Mouse (Mus musculus) midbrain, embryonic 10.5 days (tissue): ENCODE measurements around the gene Cd163l1. TPM values are rescaled to one million over a fixed set of nuclear protein-coding genes. Genes with fewer than 3 reads are reported as not detected.

Experiments
- DNase-seq: peaks from one replicate; pipeline ENCODE4 v3.0.0-alpha.2; 2017; ENCODE audit warnings: low spot score
- H3K27ac ChIP-seq: fragments of 300-500 bp; sonication (generic); replicated peaks from 2 replicates; pipeline ENCODE4 v1.5.1; 2016; ENCODE audit warnings: mild to moderate bottlenecking
- H3K27me3 ChIP-seq: fragments of 300-500 bp; sonication (generic); 2 replicates; pipeline ENCODE4 v1.6.1; 2016; ENCODE audit warnings: low read depth, mild to moderate bottlenecking; ENCODE audit not compliant: poor library complexity, severe bottlenecking
- H3K36me3 ChIP-seq: fragments of 300-500 bp; sonication (generic); 2 replicates; pipeline ENCODE4 v1.6.1; 2016; ENCODE audit warnings: mild to moderate bottlenecking, moderate library complexity
- H3K4me1 ChIP-seq: fragments of 300-500 bp; sonication (generic); 2 replicates; pipeline ENCODE4 v1.6.1; 2016
- H3K4me3 ChIP-seq: fragments of 300-500 bp; sonication (generic); 2 replicates; pipeline ENCODE4 v1.5.1; 2016; ENCODE audit warnings: mild to moderate bottlenecking, moderate library complexity
- H3K9me3 ChIP-seq: fragments of 300-500 bp; sonication (generic); replicated peaks from 2 replicates; pipeline ENCODE4 v1.6.1; 2016; ENCODE audit warnings: mild to moderate bottlenecking
- WGBS: fragments of 180-500 bp; shearing (Covaris S2); methylation state at CpG from one replicate; pipeline ENCODE4 v1.1.7; 2016; 5-methylcytosine and 5-hydroxymethylcytosine counted together
- polyA plus RNA-seq: library from polyadenylated mRNA; unstranded; fragments of >200 nt; fragmentation: Nextera tagmentation; extraction: Ambion mirVana; gene quantifications from 2 replicates; pipeline ENCODE4 v1.2.1, GENCODE M21; 2016

Cd163l1 gene
- polyA plus RNA-seq, 1 experiment from 2014 or later, result not detected

DNA sequence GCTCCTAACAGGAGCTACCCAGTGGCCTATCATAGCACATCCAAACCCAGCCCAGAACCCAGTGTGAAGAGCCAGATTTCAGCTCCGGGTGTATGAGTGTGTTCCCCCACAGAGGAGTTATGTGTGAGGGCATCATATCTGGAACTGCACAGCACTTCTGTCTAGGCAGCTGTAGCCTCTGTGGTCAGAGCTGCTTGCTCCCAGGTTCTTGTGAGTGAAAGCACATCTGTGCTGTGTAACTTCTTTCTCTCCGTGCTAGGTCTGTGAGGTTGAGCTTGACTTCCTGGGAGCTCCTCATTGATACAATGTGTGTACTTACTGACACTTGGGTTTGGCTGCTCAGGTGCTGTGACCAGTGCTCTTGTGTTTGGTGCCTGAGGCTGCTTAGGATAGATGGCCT, 25.2 kb upstream of the Cd163l1 start:
- Histone ChIP-seq H3K36me3 (no peaks in the 10 kb centered on the region), H3K27me3 (no peaks in the 10 kb centered on the region), H3K4me3 (no peak overlapping the region), H3K9me3 (no peaks in the 10 kb centered on the region), H3K27ac (no peak overlapping the region), H3K4me1 (no peaks in the 10 kb centered on the region)
- DNase-seq, result no peak
- 88% methylated on average over 2 of the region's 2 CpGs for WGBS

DNA sequence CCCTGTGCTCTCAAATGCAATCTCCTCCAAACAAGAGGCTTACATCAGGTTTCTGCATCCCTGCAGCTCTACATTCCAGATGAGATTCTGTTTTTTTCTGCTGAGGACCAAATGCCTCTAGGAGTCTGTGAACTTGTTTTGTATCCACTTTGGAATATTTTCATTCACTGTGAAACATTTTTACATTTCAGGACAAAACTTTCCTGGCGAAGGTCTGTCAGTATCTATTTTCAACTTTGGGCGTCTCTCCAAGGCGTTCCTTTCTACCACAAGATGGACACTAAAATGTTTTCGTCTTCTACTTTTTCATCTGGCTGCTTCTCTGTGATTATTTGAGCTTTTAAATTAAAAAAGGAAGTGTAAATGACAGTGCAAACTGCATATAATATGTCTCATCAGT, 24.0 kb upstream of the Cd163l1 start:
- no peaks in the 10 kb centered on the region for H3K4me1 ChIP-seq
- H3K27ac ChIP-seq, result no peak overlapping the region
- DNase-seq, result no peak
- H3K36me3 ChIP-seq, result no peaks in the 10 kb centered on the region
- no peak overlapping the region for H3K4me3 ChIP-seq
- 91% methylated on average over 4 of the region's 4 CpGs for WGBS
- no peaks in the 10 kb centered on the region for H3K27me3 ChIP-seq
- H3K9me3 ChIP-seq, result no peaks in the 10 kb centered on the region

DNA sequence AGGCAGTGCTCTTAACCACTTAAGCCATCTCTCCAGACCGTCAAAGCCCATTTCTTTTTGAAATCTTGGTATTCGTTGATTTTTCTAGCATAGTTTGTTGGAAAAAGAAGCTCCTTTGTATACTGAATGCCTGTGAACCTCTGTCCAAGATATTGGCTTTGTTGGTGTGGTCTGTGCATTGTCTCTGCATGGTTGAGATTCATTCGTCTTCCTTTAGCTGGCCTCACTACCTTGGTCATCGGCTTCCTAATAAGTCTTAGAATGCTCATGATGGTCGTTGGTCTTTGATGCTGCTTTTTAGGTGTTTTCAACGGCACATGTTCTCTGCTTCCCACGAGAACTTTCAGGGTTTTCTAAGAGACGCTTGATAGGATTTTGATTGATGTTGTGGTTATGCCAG, 22.1 kb upstream of the Cd163l1 start:
- H3K4me1 ChIP-seq, result no peaks in the 10 kb centered on the region
- no peak overlapping the region for H3K27ac ChIP-seq
- no peaks in the 10 kb centered on the region for H3K36me3 ChIP-seq
- H3K9me3 ChIP-seq, result no peaks in the 10 kb centered on the region
- H3K27me3 ChIP-seq, result no peaks in the 10 kb centered on the region
- WGBS, result 90% methylated on average over 8 of the region's 8 CpGs
- H3K4me3 ChIP-seq, result no peak overlapping the region
- DNase-seq, result no peak

DNA sequence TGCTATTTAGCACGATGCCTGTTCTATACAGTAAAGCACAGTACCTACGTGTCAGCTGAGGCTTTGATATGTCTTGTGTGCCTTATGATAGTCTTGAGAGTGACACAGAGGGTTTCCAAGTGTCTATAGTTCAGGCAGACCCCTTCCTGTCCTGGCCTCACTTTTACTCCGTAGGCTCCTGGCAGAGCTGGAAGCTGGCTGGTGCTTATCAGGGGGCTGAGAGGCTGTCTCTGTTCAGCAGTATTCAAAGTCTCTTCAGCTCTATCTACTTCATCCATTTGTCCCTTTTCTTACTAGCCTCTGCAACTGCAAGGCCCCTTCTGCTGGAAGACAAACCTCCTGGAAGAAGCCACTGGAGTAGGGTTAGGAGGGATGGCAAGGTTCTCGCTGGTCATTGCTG, 17.0 kb upstream of the Cd163l1 start:
- H3K27me3 ChIP-seq, result no peaks in the 10 kb centered on the region

DNA sequence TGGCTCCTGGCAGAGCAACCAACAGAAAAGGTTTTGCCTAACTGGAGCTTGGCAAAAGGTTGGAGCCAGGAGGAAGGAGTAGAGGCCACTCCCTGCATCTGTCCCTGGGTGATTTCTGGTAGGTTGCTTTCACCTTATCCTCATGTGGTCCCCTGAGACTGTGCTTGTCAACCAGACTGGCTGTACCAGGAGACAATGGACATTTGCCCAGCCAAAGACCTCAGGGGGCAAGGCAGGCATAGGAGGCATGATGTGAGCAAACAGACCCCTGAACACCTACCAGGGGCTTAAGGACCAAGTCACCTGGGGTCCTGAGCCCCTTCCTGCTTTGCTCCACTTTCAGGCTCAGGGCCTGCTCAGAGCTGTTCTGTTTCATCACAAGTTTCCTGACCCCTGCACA, 12.2 kb upstream of the Cd163l1 start, which contains the start of gene Olfr524:
TSS of gene Olfr524 (minus strand) at position 101 of the 400 bp plus-strand sequence.
- Histone ChIP-seq H3K27me3 (no peaks in the 10 kb centered on the region), H3K4me3 (no peak within 1 kb of the TSS), H3K27ac (no peak within 1 kb of the TSS), H3K36me3 (no peaks in the 10 kb centered on the region), H3K9me3 (no peaks in the 10 kb centered on the region), H3K4me1 (no peaks in the 10 kb centered on the region)
- no peak for DNase-seq

More for the DNA sequence above, 17.0 kb upstream of the Cd163l1 start:
- WGBS, result 89% methylated on average over 4 of the region's 4 CpGs
- no peak overlapping the region for H3K4me3 ChIP-seq
- no peaks in the 10 kb centered on the region for H3K4me1 ChIP-seq
- no peak for DNase-seq
- H3K9me3 ChIP-seq, result no peaks in the 10 kb centered on the region
- no peak overlapping the region for H3K27ac ChIP-seq
- no peaks in the 10 kb centered on the region for H3K36me3 ChIP-seq

DNA sequence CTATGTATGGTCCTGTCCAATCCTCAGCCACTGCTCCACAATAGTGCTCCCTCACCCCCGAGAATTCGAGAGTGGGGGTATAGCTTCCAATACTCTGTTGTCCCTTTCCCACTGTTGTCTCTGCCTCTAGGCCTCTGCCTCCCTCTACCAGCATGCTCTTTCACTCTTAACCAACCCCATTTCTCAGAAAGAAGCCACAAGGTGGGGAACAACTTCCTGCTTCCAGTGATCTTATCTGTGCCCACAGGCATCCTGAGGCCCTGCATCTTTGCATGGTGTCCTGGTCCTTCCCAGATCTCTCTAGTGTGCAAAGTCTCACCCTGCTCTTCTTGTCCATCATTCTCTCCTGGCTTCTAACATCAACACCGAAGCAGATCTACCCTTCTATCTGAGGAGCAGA, 11.2 kb upstream of the Cd163l1 start:
- Histone ChIP-seq H3K27ac (no peak overlapping the region), H3K9me3 (no peaks in the 10 kb centered on the region), H3K36me3 (no peaks in the 10 kb centered on the region), H3K4me1 (no peaks in the 10 kb centered on the region), H3K4me3 (no peak overlapping the region), H3K27me3 (no peaks in the 10 kb centered on the region)
- DNase-seq, result no peak
- 87% methylated on average over 3 of the region's 3 CpGs for WGBS

DNA sequence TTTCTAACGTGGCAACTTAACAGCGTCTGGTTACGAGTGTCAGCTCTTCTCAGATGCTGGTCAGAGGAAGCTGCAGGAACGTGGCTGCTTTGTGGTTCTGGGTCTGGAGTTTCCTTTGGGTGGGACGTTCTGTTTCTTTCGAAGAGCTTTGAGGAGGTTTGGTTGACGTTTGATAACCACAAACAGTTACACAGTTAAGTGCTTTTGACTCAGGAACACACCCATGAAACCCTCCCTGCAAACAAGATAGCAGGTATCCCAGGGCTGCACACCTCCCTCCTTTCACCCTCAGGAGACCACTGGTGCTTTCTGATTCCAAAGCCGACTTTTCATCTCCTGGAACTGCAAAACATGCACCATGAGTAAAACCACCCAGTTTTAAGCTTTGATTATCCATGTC, 9.9 kb upstream of the Cd163l1 start:
- DNase-seq, result no peak
- Histone ChIP-seq H3K27me3 (no peaks in the 10 kb centered on the region), H3K27ac (no peak overlapping the region), H3K36me3 (no peaks in the 10 kb centered on the region), H3K4me1 (no peaks in the 10 kb centered on the region), H3K9me3 (no peaks in the 10 kb centered on the region), H3K4me3 (no peak overlapping the region)
- WGBS, result 80% methylated on average over 8 of the region's 8 CpGs

DNA sequence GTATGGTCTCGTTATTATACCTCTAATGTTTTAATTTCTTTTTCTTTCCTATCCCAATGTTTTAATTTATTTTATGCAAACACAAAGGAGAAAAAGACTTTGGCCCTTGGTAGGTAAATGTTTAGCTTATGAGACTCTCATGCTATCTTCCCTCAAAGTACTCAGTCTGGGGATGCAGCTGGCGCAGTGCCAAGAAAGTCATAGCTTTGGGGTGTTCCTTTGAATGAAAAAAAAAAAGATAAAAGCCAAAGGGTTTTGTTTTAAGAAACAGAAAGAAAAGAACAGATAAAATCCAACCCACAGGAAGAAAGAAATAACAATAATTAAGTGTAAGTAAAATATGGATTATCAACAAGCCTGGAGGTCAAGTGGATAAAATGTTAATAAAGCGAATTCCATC, 9.4 kb upstream of the Cd163l1 start:
- 84% methylated on average over 3 of the region's 3 CpGs for WGBS

DNA sequence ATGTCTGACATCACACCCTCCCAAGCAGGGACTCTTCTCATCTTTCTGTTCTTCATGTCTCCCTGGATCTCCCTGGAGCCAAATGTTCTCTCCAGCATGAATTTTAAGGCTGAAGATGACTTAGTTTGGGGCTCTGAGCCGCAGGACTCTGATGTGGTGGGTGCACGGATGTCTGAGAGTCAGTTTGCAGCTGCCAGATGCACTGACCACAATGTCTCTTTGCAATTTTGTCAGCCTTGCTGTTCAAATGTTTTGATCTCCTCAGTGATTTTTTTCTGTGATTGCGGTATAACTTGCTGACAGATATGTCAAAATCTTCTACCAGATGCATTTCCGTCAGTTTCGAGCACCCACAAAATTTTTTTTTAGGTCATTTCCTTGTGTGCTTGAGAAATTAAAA, 4.2 kb upstream of the Cd163l1 start:
- Histone ChIP-seq H3K36me3 (no peaks in the 10 kb centered on the region), H3K4me1 (no peaks in the 10 kb centered on the region), H3K27me3 (no peaks in the 10 kb centered on the region), H3K27ac (no peak overlapping the region), H3K9me3 (no peaks in the 10 kb centered on the region), H3K4me3 (no peak overlapping the region)
- 84% methylated on average over 5 of the region's 5 CpGs for WGBS
- no peak for DNase-seq

More for the DNA sequence above, 9.4 kb upstream of the Cd163l1 start:
- Histone ChIP-seq H3K9me3 (no peaks in the 10 kb centered on the region), H3K4me1 (no peaks in the 10 kb centered on the region), H3K27me3 (no peaks in the 10 kb centered on the region), H3K4me3 (no peak overlapping the region), H3K36me3 (no peaks in the 10 kb centered on the region), H3K27ac (no peak overlapping the region)
- no peak for DNase-seq

DNA sequence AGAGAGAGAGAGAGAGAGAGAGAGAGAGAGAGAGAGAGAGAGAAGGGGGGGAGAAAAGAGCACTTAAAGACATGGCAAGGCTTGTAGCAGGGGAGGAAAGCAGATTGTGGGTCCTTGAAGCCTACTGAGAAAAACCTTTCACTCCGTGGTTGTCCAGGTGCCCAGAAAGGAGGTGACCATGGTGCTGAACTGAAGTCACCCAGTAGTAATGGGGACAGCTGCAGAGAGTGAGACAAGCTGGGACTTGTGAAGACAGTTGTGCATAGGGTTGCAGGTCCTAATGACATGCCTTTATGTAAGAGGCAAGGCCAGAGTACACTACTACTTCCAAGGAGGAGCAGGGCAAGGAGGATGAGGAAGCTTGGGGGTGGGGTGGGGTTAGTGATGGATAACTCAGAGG, 1.2 kb downstream of the Cd163l1 start:
- no peak for DNase-seq
- no peaks in the 10 kb centered on the region for H3K27me3 ChIP-seq
- no peaks in the 10 kb centered on the region for H3K36me3 ChIP-seq
- no peaks in the 10 kb centered on the region for H3K9me3 ChIP-seq
- H3K27ac ChIP-seq, result no peak overlapping the region
- H3K4me3 ChIP-seq, result no peak overlapping the region
- WGBS, result 15% methylated on average over 1 of the region's 1 CpGs
- no peaks in the 10 kb centered on the region for H3K4me1 ChIP-seq

DNA sequence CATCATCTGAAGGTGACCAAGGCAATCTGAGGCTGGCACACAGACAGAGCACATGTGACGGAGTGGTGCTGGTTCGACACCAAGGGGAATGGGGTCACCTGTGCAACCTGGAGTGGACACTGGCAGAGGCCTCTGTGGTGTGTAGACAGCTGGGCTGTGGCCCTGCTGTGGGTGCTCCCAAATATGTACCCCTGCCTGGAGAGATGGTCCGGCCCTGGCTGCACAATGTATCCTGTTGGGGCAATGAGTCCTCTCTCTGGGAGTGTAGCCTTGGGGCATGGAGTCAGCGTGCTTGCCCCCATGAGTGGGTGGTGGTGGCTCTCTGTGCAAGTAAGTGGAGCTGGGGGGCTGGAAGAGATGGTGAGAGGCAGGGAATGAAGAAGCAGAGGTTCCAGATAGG, 2.3 kb downstream of the Cd163l1 start:
- Histone ChIP-seq H3K9me3 (no peaks in the 10 kb centered on the region), H3K4me1 (no peaks in the 10 kb centered on the region), H3K27ac (no peak overlapping the region), H3K4me3 (no peak overlapping the region), H3K27me3 (no peaks in the 10 kb centered on the region), H3K36me3 (no peaks in the 10 kb centered on the region)
- DNase-seq, result no peak
- 83% methylated on average over 4 of the region's 4 CpGs for WGBS

DNA sequence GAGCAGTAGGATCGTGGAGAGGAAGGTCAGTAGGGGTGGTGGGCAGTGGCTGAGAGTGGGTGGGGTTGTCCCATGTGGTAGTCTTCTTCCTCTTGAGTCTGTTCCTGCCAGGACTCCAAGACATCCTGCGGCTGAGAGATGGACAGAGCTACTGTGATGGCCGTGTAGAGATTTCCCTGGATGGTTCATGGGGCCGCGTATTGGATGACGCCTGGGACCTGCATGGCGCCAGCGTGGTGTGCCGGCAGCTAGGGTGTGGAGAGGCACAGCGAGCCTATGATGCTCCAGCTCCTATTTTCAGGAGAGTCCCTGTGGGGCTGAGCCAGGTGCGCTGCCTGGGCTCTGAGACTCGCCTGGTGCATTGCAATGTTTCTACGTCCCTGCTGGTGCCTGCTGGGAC, 6.1 kb downstream of the Cd163l1 start:
- H3K27ac ChIP-seq, result no peak overlapping the region
- 90% methylated on average over 13 of the region's 13 CpGs for WGBS
- H3K4me3 ChIP-seq, result no peak overlapping the region
- H3K4me1 ChIP-seq, result no peaks in the 10 kb centered on the region
- no peaks in the 10 kb centered on the region for H3K36me3 ChIP-seq
- H3K9me3 ChIP-seq, result no peaks in the 10 kb centered on the region
- no peaks in the 10 kb centered on the region for H3K27me3 ChIP-seq
- no peak for DNase-seq

DNA sequence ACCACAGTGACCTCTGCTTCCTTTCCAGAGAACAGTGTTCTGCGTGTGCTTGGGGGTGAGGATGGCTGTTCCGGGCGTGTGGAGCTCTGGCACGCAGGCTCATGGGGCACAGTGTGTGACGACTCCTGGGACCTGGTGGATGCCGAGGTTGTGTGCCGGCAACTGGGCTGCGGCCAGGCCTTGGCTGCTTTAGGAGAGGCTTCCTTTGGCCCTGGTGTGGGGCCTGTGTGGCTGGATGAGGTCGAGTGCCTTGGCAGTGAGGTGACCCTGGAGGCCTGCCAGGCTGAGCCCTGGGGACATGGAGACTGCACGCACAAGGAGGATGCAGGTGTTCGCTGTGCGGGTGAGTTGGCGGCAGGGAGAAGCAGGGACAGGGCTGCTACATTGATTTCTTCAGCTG, 10.4 kb downstream of the Cd163l1 start:
- H3K27ac ChIP-seq, result no peak overlapping the region
- H3K36me3 ChIP-seq, result no peaks in the 10 kb centered on the region
- WGBS, result 88% methylated on average over 13 of the region's 13 CpGs
- H3K27me3 ChIP-seq, result no peaks in the 10 kb centered on the region
- no peak for DNase-seq
- no peaks in the 10 kb centered on the region for H3K4me1 ChIP-seq
- no peaks in the 10 kb centered on the region for H3K9me3 ChIP-seq
- H3K4me3 ChIP-seq, result no peak overlapping the region

DNA sequence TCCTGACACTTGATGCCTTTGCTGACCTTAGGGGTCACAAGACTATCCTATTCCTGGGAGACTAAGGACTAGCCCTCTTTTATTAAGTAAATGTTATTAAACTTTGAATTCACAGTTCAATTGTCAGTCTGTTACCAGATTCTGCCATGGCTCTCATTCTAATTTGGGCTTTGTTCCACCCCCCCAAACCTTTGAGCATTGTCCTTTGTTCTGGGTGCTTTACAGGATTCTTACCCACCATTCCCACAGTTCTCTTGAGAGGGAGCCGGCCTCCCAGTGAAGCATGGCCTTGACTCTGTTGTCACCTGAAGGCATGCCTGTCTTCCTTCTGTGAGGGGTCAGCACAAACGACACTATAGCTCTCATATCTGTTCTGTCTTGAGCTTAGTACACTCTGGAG, 13.0 kb downstream of the Cd163l1 start:
- Histone ChIP-seq H3K4me1 (no peaks in the 10 kb centered on the region), H3K27ac (no peak overlapping the region), H3K36me3 (no peaks in the 10 kb centered on the region), H3K4me3 (no peak overlapping the region), H3K27me3 (no peaks in the 10 kb centered on the region), H3K9me3 (no peaks in the 10 kb centered on the region)
- DNase-seq, result no peak
- 77% methylated on average over 2 of the region's 2 CpGs for WGBS
